Comparison of ENCODE assay signal across 8 mouse cellular contexts in genomic region chr11:115775821-115776665, GRCm38 (mm10). TPM values are rescaled to one million over a fixed set of nuclear protein-coding genes. Genes with fewer than 3 reads are reported as not detected.
A peak's percentile ranks its signal among the peaks of the same experiment; 100 is the strongest.
DNase-seq lines count a peak whose midpoint lies in the region; ATAC-seq and TF ChIP-seq lines count a peak whose summit lies in the region.

No protein-coding gene starts in this region.

- 40% methylated on average over 18 of the region's 18 CpGs for WGBS in heart, embryonic 11.5 days (ENCODE audit: insufficient replicate concordance)
- WGBS in thymus, adult 2 months = 95% methylated on average over 18 of the region's 18 CpGs

- H3K4me1 ChIP-seq in heart, embryonic 11.5 days (ENCODE audit: control insufficient read depth, insufficient read depth, low read length) = peaks cover 57% of the 10 kb centered on the region
- H3K4me1 ChIP-seq in thymus, adult 2 months (replicated peaks; ENCODE audit: control insufficient read depth, insufficient read depth, low read length) = peaks cover 17% of the 10 kb centered on the region

- no peaks in the 10 kb centered on the region for H3K27me3 ChIP-seq in heart, embryonic 11.5 days (ENCODE audit: control insufficient read depth, insufficient read depth, low read length)
- H3K27me3 ChIP-seq in thymus, adult 2 months (ENCODE audit: control insufficient read depth, insufficient read depth, low read length) = no peaks in the 10 kb centered on the region

- H3K9ac ChIP-seq in heart, embryonic 11.5 days (ENCODE audit: low read depth, low read length) = peak overlapping the region; percentile 6; the same call in 1 of the 2 replicates

- peak overlapping the region; percentile 57 for H3K27ac ChIP-seq in heart, embryonic 11.5 days (ENCODE audit: low read depth, low read length)
- no peak overlapping the region for H3K27ac ChIP-seq in thymus, adult 2 months (ENCODE audit: control insufficient read depth, insufficient read depth, low read length)

- H3K4me3 ChIP-seq in heart, embryonic 11.5 days (ENCODE audit: low read depth, low read length) = no peak overlapping the region
- H3K4me3 ChIP-seq in thymus, adult 2 months (ENCODE audit: control insufficient read depth, insufficient read depth, low read length) = no peak overlapping the region

- H3K36me3 ChIP-seq in heart, embryonic 11.5 days (ENCODE audit: control insufficient read depth, insufficient read depth, low read length) = 0 out of 2 replicates have a peak, but pooled peaks cover 3% of the 10 kb centered on the region
- H3K36me3 ChIP-seq in thymus, adult 2 months (ENCODE audit: control insufficient read depth, insufficient read depth, low read length) = no peaks in the 10 kb centered on the region

- no peaks in the 10 kb centered on the region for H3K9me3 ChIP-seq in heart, embryonic 11.5 days (replicated peaks; ENCODE audit: control insufficient read depth, low read length)

- peak overlapping the region; percentile 20 for H3K4me2 ChIP-seq in heart, embryonic 11.5 days

- no peak for TF ChIP-seq POLR2A in thymus, adult 2 months (IDR thresholded peaks at IDR 0.05; ENCODE audit: control insufficient read depth, extremely low read depth, insufficient read depth, low read length, poor library complexity)

- TF ChIP-seq CTCF in thymus, adult 2 months (IDR thresholded peaks at IDR 0.05; ENCODE audit: borderline replicate concordance, control insufficient read depth, extremely low read depth, insufficient read depth, low read length, poor library complexity) = no peak

- no peak for DNase-seq in cerebellum, postnatal 4 days (ENCODE audit: low spot score in 2 of 2)
- DNase-seq in testis, postnatal 10 days (ENCODE audit: low spot score) = peak; percentile 48
- DNase-seq in testis, postnatal 14 days (ENCODE audit: low spot score) = no peak
- peak; percentile 64 for DNase-seq in kidney, postnatal 10 days
- no peak for DNase-seq in thymus, postnatal 10 days (ENCODE audit: low spot score in 2 of 2)
- DNase-seq in thymus, adult 2 months = no peak

- peak; percentile 26; the same call in 1 of the 2 replicates for ATAC-seq in cerebellum, adult (ENCODE audit: insufficient number of reproducible peaks, low FRiP score, low TSS enrichment)
- no peak for ATAC-seq in heart, embryonic 11.5 days (replicated peaks; ENCODE audit: insufficient number of reproducible peaks, low FRiP score, low TSS enrichment)

RNA-seq across cellular contexts. Expression of gene Tmem94, which starts 10.8 kb away (rescaled TPM):
- 22.9 and 25.1 TPM in 2 replicates for polyA plus RNA-seq in heart, embryonic 11.5 days (2014; fragmentation: Nextera tagmentation; extraction: Ambion mirVana)
- polyA plus RNA-seq in thymus, adult 2 months (2012; rRNA removed) = 84.7 and 91.9 TPM in 2 replicates

RNA-seq across cellular contexts. Expression of gene Caskin2, which starts 37.4 kb away (rescaled TPM):
- polyA plus RNA-seq in heart, embryonic 11.5 days (2014; fragmentation: Nextera tagmentation; extraction: Ambion mirVana) = 17.4 and 18.1 TPM in 2 replicates
- 13.7 and 15.4 TPM in 2 replicates for polyA plus RNA-seq in thymus, adult 2 months (2012; rRNA removed)

RNA-seq across cellular contexts. Expression of gene Tsen54, which starts 38.5 kb away (rescaled TPM):
- polyA plus RNA-seq in heart, embryonic 11.5 days (2014; fragmentation: Nextera tagmentation; extraction: Ambion mirVana) = 20.8 TPM in 2 replicates
- 31.6 and 34.3 TPM in 2 replicates for polyA plus RNA-seq in thymus, adult 2 months (2012; rRNA removed)

RNA-seq across cellular contexts. Expression of gene Llgl2, which starts 47.8 kb away (rescaled TPM):
- polyA plus RNA-seq in heart, embryonic 11.5 days (2014; fragmentation: Nextera tagmentation; extraction: Ambion mirVana) = 21.5 and 22.4 TPM in 2 replicates
- 54.5 and 68.6 TPM in 2 replicates for polyA plus RNA-seq in thymus, adult 2 months (2012; rRNA removed)

Comparison
In these comparisons a context has a peak if more than half of its experiments do, and no peak if none do; other contexts are left out.
1. DNase-seq: peak in testis, postnatal 10 days (single experiment) and kidney, postnatal 10 days (single experiment); none in cerebellum, postnatal 4 days (0 of 2), testis, postnatal 14 days (single experiment), thymus, postnatal 10 days (0 of 2) and thymus, adult 2 months (single experiment).